Mouse (Mus musculus) lung, postnatal 14 days (tissue): ENCODE measurements at regions not wholly inside any gene's neighbourhood (a gene's known extent, or its start where the extent isn't known, plus 50 kb on each side); places are given as distances from the start of the nearest gene placed in this dataset.

Experiments used
- DNase-seq: peaks from one replicate; pipeline ENCODE4 v3.0.0; 2021

GRCm38 (mm10) chr6:140299653-140300052 is 124.2 kb upstream of the Plekha5 start:
- peak; percentile 14 for DNase-seq

- DNase-seq = peak; percentile 10
These were observed 125.8 kb upstream of the Plekha5 start for GRCm38 (mm10) chr6:140297969-140298554.

GRCm38 (mm10) chr6:140297561-140297960 is 126.3 kb upstream of the Plekha5 start:
- DNase-seq = no peak

GRCm38 (mm10) chr6:140290109-140290508 is 133.7 kb upstream of the Plekha5 start:
- DNase-seq = no peak

GRCm38 (mm10) chr6:140288799-140289198 is 135.1 kb upstream of the Plekha5 start:
- no peak for DNase-seq

GRCm38 (mm10) chr6:140282285-140282577 is 141.6 kb upstream of the Plekha5 start:
- DNase-seq = peak; percentile 4

DNA sequence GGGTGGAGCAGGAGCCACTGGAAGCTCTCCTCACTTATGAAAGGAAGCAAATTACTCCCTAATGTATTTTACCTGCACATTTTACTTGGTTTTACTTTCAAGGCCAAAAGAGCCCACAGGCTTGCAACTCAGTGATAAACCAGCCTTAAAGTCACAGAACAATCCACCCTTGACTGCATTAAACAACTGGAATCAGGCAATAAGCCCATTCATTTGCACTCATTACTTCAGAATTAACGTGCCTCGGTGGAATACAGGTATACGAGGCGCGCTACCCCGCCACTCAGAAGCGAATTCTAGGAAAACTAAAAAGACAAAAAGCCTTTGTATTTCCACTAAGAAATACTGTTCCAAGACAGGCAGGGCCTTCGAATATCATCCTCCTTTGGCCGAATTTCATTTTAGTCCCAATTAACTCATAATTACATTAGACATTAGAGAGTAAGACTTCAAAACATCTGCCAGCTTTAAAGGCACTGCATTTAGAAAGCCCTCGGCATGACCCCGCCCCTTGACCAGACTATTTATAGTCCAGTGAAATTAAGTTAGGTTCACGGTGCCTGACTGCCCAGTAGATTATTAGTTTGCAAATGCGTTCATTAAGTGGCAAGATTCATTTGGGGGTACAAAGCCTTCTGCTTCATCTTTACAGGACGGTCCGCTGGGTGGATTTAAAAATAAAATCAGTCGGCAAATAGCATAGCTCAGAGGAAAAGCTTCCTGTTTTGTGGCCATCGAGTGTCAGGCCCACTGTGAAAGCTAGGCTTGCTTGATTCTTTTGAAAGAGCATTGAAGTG is 142.2 kb upstream of the Plekha5 start:
- DNase-seq = no peak

DNA sequence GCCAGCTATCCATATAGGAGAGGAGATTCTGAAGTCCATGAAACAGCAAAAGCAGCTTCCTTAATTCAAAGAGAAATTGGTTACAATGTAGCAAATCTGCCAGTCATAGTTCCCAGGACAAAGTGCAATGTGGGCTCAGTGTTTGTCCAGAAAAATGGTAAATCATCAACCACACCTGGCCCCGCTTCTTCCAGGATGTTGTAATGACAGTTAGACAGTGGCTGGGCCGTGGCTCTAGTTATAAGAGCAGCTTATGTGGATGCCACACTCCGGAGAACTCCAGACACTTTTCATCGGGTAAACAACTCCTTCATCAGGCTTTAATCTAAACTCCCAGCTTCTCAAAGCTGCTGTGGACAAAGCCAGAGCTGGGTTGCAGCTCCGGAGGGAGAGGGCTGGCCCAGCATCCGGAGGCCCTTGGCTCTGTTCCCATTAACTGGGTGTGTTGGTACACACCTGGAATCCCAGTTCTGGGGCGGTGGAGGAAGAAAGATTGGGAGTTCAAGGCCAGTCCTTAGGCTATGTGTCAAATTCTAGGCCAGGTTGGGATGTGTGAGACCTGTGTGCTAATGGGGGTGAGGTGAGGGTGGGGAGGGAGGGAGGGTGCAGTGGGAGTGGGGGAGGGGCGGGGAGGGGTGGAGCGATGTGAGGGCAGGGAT is 142.9 kb upstream of the Plekha5 start:
- no peak for DNase-seq

DNA sequence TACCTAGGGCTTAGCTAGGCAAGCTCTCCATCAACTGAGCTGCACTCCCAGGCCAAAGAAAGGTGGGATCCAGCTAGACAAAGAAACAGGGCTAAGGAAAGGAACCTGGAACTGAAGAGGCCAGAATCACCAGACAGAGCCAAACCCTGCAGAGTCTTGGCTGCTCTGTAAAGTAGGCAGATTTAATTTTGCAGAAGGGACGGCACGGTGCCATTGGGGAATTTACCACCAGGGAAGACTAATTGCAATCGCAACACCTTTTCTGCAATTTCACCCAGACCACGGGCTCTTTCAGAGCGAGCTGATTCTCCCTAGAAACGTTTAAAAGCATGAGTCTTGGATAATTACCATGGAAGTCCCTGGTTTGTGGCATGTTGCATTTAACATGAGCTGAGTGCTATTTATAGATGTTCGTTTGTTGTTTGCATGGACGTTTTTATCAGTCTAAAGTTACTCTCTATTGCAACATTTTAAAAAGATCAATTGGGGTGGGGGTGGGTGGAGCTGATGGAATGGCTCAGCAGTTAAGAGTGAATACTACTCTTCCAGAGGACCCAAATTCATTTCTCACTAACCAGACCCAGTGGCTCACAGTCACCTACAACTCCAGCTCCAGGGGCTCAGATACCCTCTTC is 144.0 kb upstream of the Plekha5 start:
- no peak for DNase-seq

GRCm38 (mm10) chr6:140278750-140279149 is 145.1 kb upstream of the Plekha5 start:
- no peak for DNase-seq

DNA sequence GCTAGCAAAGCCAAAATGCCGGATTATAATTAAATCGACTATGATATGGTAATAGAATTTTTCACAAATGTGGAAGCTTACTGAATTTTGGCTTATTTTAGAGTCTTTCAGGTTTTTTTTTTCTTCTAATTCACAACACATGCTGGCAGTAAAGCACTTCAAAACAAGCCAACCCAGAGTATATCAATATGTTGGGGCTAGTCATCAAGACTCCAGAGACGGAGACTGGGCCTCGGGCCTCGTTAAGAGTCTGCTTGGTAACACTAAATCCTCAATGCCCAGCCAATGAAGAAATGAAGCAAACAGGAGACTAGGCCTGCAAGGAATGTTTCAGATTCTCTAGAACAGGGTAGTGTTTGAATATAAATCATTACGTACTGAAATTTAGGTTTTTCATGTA is 153.3 kb upstream of the Plekha5 start:
- DNase-seq = no peak

DNA sequence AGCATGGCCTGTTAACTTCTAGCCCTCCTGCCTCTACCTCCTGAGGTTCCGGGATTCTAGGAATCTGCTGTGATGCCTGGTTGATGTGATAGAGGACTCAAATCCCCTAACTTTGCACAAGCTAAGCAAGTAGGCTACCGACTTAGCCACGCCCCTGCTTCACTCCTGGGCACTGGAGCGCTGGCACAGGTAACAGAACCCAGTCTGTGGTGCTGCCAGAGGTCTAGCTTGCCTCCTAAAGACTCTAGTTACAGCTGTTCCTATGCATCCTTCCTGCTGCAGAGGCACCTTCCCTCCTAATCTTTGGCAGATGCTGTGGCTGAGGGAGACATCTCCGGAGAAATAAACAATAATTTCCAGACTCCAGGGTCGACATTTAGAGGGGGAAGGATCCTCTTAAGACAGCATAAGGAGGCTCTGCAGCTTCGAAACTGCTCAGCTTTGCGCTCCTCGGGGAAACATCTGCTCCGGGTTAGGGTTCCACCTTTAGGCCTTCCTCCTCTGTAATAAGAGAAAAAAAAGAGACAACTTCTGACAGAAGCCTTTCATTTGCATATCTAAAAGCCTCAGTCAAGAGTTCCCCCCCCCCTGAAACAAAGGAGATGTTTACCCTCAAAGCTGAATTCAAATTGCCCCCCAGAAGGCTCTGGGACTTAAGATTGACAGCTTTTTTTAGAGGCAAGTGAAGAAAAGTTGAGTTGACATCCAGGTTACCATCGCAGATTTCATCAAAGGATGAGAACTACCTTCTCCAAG is 155.4 kb upstream of the Plekha5 start:
- DNase-seq = no peak

DNA sequence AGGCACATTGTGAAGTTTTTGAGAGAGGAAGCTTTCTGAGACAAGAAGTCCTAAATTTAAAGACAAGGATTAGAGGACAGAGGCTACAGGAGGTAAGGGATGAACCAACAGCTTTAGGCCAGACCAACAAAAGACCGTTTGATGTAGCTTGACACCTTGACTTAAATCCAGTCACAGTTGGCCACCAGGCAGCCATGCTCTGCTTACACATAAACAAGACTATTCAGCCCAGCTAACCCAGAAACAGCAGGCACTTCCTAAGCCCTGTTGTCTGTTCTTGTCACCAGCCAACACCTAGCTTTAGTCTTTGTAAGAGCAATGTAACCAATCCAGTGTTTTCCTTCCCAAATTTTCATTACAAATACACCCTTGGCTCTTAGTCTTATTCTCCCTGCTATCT is 159.9 kb upstream of the Plekha5 start:
- DNase-seq = no peak

- DNase-seq = no peak
These were observed 162.0 kb upstream of the Plekha5 start for GRCm38 (mm10) chr6:140261813-140262212.

DNA sequence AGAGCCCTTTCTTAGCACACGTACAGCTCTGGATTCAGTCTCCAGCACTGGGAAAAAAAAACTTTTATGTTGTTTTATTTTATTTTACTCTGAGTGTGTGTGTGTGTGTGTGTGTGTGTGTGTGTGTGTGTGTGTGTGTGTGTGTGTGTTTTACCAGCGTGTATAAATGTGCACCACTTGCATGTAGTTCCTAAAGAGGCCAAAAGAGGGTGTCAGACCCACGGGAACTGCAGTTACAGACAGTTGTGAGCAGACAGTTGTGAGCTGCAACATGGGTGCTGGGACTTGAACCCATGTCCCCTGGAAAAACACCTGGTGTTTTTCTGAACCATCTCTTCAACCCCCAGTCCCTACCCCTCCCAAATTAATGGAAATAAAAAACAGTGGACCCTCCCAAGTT is 165.1 kb upstream of the Plekha5 start:
- no peak for DNase-seq

GRCm38 (mm10) chr6:140258101-140258500 is 165.8 kb upstream of the Plekha5 start:
- DNase-seq = no peak

GRCm38 (mm10) chr6:140251527-140251926 is 172.3 kb upstream of the Plekha5 start:
- DNase-seq = no peak

GRCm38 (mm10) chr6:140243411-140244151 is 180.3 kb upstream of the Plekha5 start:
- DNase-seq = no peak

DNA sequence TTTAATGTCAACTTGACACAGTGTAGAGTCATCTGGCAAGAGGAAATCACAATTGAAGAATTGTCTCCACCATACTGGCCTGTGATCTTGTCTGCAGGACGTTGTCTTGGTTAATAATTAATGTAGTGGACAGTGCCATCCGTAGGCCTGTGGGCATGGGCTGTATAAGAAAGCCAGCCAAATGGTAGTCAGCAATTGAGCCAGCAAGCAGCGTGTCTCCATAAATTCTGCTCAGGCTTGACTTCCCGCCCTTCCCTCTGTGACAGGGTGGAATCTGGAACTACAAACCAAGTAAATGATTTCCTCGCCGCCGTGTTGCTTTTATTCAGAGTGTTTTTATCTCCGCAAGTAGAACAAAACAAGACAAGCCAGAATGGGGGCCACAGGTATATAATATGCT is 184.5 kb upstream of the Plekha5 start:
- no peak for DNase-seq

- DNase-seq = no peak
These were observed 190.3 kb upstream of the Plcz1 start for GRCm38 (mm10) chr6:140231537-140231936.

GRCm38 (mm10) chr6:140229295-140229694 is 188.0 kb upstream of the Plcz1 start:
- DNase-seq = peak; percentile 59

DNA sequence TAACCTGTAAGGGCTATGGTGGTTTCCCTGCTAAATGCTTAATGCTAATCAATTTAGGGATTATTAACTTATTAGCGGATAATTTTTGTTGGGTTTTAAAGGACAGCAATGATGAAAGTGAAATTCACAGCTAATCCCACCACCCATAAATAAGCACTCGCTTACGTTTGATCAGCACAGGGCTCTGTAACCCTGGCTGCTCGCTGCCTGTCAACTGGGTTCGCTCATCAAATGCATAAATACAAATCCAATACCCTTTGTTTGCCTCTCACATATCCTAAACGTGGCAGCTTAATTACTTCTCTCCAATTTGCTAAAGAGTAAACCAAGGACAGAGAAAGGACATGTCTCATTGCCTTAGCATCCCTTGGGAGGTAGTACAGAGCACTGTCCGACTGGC is 187.5 kb upstream of the Plcz1 start:
- no peak for DNase-seq
